Mouse (Mus musculus): ENCODE measurements around the gene Dlx5.

DNA sequence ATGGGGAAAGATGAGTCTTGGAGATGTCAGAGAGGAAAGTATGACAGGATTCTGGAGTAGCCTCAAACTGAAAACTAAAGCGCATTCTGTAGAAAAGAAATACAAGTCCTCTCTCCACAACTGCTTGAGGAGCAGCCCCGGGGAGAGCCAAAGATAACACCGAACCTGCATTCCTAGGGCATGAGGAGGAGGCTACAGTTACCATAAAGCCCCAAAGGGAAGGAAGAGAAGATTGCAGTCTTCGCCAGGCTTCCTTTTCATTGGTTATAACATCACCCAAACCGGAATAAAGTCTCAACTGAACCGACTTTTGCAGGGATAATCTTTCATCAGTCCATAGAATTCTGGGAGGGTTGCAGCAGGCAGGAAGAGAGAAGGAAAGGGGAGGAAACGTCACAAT is 51.4 kb downstream of the Dlx5 start:
- TF ChIP-seq CTCF (IDR thresholded peaks at IDR 0.05; ENCODE audit: borderline replicate concordance, insufficient read depth, low read depth, low read length) (no peak), POLR2A (IDR thresholded peaks at IDR 0.05; ENCODE audit: borderline replicate concordance, insufficient read depth, low read length) (no peak)

Data from cerebellum, adult 2 months (tissue).